Mouse (Mus musculus) spleen, adult 2 months (tissue): ENCODE results near the gene Emb.

ENCODE experiments used
- CTCF ChIP-seq: fragments of 200-500 bp; IDR thresholded peaks from 2 replicates; pipeline ENCODE4 v1.5.1; 2011; ENCODE audit warnings: mild to moderate bottlenecking, inconsistent platforms; ENCODE audit not compliant: insufficient read depth, insufficient read length, insufficient replicate concordance; ENCODE audit errors: extremely low read depth
- POLR2A ChIP-seq: fragments of 200-500 bp; IDR thresholded peaks from 2 replicates; pipeline ENCODE4 v1.6.1; 2011; ENCODE audit warnings: low read depth, low read length, inconsistent platforms

GRCm38 (mm10) chr13:117267963-117268362 lies 59.6 kb downstream of the Emb start:
- TF ChIP-seq CTCF: no peak
- TF ChIP-seq POLR2A: no peak
